Mouse (Mus musculus) MN1 (cell line): ENCODE measurements at regions not wholly inside any gene's neighbourhood (a gene's known extent, or its start where the extent isn't known, plus 50 kb on each side); places are given as distances from the start of the nearest gene placed in this dataset.

Source experiments
- DNase-seq: peaks from one replicate; pipeline ENCODE4 v3.0.0-alpha.2; 2016; ENCODE audit warnings: low spot score

DNA sequence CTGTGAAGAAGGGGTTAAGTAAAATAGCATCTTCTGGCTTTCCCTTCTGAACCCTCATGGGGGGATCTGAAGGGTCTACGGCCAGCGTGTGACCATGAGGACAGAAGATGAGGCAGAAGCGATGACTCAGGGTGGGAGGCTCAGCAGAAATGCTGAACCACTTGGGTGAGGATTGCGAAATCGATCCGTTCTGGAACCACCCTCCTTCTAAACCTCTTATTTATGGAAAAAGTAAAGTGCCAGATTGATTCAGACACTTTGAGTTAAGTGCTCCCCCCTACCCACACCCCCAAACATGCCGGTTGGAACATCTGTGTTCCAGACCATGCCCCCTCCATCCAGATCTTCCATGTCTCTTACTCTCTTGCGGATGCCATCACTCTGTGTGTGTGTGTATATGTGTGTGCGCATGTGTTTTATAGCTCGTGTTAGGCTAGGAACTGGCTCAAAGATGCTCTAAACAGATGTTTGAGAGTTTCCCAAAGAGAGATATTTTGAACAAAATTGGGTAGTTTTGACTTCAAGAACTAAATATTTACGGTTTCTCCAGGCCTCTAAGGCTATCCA is 190.2 kb upstream of the Prickle1 start:
- no peak for DNase-seq

DNA sequence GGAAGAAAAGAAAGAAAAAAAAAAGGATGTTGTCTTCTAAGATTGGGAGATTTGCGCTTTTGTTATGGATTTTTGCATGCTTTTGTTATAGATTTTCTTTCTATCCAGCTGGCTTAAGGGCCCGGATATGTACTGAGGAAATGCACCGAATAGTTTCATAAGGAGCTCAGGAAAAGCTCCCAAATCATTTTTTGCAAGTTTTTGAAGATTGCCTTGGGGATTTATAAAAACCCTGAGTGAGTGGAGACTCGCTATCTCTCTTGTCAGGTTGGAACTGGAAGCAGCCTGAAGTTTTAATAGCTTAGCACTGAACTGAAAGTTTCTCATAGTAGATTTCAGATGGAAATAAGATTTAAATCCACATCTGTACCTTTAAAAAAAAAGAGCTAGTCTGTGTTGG is 188.0 kb upstream of the Prickle1 start:
- DNase-seq: no peak

DNA sequence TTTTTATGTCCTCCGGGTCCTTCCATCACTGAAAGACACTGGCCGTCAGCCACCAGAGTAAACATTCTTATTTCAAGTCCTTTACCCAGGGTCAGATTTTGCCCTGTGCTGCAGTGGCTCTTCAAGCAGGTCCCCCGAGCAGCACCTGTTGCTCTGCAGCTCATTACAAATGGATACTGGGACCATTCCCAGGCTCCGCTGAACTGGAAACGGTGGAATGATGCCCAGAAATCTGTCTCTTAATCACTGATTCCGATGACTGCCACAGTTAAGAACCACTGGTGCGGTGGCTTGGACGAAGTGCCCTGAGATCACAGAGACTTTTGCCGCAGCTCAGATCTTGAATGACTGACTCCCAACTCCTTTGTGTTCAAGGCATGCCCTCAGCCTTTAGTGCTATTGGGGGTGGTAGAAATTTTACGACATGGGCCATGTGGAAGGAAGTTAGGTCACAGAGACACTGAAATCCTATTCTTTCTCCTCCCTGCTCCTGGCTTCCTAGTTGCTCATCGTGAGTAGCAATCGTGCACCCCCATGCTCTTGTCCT is 179.6 kb upstream of the Prickle1 start:
- no peak for DNase-seq

DNA sequence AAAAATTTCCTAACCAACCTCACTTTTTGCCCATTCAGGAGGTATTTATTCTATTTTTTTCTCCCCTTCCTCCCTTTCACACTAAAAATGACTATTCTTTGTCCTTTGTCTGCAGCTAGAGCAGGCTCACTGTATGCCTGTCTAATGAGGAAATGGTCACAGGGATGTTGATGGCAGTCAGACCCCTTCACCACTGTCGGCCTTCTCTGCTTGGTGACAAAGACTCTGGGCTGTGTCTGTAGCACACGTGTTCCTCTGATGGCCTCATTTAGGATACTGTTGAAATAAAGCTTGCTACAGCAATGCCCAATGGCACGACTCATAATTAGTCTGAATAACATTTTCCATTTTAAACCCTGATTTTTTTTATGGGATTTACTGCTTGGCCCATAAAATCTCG is 178.6 kb upstream of the Prickle1 start:
- DNase-seq: no peak

DNA sequence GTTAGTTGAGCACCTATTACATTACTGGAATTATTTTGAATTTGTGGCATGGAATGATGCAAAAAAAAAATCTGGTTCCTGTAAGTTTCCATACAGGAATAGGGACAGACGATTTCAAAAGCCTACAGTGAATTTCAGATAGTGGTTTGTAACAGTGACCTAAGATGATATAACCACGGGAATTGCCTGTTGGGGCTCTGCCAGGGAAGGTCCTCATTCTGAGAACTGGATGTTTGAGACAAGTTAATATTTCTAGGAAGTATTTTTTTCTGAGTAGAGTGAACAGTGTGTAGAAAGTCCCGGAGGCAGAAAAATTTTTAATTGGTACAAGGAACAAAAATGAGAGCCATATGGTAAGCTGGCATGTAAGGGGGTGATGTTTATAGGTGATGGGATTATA is 171.3 kb upstream of the Prickle1 start:
- DNase-seq: no peak

DNA sequence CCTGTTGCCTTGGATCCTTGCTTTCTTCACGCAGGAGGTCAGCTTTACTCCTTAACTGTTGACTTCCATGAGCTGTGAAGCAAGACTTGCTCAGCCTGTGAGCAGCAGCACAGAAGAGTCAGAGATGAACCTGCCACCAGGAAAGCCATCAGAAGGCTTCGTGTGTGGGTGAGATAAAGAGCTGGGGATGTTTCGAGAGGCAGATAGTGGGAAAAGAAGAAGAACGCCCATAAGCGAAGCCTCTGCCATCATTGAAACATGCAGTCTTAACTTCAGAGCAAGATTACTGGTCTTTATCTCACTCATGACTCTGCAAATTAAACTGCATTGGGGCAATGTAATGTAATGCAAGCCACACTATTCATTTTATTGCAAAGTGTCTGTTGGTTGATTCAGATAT is 167.4 kb upstream of the Prickle1 start:
- DNase-seq: no peak

DNA sequence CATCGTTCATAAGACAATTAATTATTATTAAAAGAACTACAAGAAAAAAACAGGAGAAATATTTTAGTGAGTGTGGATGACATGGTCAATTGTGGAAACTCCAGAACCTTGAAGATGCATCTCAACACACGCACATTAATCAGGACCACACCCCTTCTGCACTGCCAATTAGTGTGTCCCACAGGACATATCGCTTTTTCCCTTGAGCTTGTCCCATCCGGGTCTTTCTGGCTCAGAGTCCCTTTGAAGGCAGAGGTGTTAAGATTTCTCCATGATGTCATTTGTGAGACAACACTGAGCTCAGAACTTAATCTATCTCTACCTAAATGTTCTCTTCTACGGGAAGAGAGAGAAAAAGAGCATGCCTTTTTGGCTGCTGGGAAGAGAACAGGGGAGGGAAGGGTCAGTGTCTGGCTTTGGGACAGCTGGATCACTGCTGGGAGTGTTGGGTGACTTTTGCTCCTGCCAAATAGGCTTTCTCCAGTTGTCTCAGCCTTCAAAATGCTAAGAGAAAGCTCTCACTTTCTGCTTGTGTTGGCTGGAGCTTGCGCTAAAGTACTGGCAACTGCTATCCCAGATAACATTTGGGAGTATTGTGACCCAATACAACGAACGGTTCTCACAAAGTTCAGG is 162.6 kb upstream of the Prickle1 start:
- no peak for DNase-seq

DNA sequence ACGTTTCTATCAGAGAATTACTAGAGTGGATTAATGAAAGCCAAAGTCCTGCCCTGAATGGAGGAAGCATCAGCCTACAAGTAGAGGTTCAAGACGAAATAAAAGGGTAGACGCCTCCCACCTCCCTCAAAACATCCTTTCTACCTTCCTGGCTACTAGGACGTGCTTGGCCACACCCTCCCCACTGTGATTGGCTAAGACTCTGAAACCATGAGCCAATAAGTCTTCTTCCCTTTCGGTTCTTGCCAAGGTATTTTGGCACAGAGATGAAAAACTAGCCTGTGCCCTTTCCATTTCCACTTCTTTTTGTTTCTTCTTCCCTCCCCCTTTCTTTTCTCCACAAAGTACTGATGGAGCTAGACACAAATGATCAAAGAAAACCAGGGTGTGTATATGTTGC is 160.3 kb upstream of the Prickle1 start:
- DNase-seq: no peak

DNA sequence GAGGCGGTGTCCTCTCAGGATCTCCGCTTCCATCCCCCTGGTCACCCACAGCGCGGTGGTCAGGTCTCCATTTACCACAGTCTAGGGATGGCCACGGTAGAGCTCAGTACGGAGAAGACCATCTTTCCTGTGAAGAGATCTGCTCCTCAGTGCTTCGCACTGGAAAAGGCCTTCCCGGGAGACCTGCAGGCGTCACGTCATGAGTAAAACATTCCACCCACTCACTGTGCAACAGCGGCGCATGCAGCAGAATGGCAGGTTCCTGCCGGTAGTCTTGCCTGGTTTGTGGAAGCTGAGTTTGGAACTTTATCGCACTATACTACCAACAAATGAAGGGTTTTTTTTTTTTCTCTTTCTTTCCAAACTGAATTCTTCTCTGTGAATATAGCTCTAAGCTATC is 156.1 kb upstream of the Prickle1 start:
- DNase-seq: no peak

DNA sequence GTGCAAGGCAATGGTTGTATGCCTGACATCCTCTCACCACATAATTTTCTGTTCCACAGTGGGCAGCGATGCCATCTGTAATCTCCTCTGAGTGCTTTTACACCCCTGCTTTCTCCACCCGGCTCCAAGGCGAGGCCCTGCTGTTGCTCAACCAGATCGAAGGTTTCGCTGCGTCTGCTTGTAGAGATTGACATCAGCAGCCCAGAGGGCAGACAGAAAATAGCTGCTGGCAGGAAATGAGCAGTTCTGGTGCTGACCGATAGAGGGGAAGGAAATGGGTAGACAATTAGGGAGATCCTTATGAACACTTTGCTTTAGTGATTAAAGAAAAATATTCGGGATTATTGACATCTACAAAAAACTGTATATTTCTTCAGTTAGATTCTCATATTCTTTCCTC is 155.3 kb upstream of the Prickle1 start:
- no peak for DNase-seq

DNA sequence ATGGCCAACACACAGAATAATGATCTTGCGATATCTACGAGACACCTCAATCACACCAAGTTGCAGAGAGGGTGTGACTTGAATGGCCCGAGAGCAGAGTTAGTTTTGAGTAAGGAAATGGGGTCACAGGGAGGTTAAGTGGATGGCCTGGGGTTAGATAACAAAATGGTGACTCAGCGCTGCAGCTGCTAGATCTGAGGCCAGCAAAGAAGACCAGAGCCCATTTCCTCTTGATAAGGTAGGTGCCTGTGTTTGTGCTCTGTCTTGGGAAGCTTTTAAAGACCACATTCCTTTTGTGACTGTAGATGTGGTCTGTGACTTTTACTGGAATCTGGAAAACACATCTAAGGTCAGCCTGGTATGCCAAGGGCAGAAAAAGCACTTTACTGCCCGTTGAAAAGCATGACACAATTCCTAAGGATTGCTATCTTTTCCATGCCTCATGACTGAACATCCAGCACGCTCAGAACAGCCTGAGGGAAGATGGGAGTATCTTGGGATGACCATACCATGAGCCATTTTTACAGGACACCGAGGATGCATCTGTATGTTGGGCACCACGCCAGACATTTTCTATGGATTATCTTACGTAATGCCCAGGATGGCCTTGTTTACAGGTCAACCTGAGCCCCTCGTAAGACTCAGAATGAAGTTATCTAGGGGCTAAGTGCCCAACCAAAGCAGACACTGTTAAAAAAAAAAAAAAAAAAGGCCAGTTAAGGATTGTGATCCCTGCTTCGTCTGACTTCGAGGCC is 148.7 kb upstream of the Prickle1 start:
- DNase-seq: no peak

DNA sequence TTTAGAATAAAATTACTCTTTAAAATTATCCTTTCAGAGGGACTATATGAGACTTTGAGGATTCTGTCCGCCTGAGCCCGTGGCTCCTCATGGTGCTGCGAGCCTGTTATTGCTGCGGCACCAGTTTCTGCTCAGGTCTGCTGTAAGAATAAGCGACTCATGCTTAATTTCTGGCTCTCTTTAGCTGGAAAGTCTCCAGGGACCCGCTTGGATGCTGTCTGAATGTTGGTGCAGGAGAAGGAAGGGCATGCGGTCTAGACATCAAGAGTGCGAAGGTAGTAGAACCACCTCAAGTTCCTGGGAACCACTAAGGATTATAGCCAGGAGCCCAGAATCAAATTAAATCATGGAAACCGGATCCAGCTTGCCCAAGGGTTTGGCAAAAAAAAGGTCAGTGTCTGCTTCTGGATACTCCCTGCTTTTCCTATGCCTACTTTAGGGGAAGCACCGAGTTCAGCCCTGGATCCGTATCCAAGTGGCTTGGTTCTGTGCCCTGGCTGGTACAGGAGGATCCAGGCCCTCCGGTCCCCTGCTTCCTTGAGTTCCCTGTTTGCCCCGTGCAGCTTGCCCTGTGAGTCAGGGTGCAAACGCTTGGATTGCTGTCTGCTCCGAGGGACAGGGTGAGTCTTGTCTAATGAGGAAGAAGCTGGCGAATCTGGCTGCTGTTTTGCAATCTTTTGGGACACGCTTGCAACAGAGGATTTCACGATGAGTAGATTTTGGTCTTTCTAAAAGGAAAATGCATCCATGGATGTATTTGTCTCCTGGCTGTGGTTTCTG is 138.2 kb upstream of the Prickle1 start:
- no peak for DNase-seq

DNA sequence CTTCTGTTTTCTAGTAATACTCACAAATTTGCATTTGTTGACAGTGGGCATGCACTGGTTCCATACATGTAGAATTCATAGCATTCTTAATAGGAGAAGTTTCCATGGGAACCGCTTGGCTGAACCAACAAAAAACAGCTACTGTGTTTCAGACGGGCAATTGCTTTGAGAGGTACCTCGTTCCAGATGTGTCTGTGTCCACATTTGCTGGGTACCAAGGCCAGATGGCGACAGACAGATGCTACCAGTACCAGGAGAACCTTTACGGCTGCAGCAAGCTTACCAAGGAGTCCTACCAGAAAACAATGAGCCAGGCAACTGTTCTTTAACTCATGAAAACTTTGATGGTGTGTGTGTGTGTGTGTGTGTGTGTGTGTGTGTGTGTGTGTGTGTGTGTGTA is 137.1 kb upstream of the Prickle1 start:
- DNase-seq: no peak

DNA sequence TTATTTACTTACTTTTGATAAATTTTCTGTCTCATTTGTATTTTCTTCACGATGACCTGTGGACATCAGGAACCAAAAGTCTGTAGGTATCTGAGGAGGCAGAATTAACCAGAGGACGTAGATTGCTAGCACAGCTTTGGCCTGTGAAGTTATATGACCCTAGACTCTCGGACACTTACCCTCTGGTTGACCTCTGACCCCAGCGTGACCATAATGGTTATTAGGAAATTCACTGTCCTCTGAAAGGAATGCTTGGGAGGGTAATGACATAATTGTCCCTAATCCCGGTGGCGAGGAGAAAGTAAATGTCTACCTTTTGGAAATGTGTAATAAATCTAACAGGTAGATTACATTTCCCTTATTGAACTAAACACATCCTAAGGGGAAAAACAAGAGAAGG is 135.5 kb upstream of the Prickle1 start:
- no peak for DNase-seq

DNA sequence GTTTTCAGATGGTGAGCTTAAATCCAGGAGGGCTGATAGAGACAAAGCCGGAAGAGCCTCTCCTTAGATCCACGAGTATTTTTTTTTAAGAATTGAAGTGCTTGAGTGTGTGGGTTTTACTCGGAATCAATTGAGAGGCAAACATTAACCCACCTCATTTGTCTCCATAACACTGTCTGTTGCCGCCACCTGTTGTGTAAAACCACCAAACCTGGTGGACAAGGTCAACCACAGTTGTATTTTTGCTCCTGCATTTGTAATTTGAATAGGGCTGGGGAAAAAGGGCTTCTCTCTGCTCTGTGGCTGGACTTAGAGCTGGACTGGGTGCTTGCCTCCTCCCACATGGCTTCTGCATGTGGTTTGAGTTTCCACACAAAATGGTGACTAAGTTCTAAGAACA is 119.8 kb upstream of the Prickle1 start:
- DNase-seq: no peak

DNA sequence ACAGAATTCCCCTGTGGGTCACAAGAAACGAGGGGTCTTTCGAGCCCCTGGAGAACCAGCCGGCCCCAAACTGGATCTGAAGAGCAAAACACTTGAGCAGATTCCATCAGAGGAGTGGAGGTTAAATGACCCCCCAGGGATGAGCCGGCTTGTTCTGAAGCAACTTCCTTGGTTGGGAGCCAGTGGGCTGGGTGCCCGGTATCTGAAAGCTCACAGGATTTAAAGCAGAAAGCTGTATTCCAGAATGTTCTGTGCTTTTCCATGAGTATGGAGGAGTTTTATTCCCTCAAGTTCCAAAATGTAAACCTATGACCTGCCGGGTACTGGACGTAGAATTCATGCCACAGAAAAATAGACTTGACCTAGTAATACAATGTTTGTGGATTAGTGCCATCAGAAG is 117.7 kb upstream of the Prickle1 start:
- no peak for DNase-seq

DNA sequence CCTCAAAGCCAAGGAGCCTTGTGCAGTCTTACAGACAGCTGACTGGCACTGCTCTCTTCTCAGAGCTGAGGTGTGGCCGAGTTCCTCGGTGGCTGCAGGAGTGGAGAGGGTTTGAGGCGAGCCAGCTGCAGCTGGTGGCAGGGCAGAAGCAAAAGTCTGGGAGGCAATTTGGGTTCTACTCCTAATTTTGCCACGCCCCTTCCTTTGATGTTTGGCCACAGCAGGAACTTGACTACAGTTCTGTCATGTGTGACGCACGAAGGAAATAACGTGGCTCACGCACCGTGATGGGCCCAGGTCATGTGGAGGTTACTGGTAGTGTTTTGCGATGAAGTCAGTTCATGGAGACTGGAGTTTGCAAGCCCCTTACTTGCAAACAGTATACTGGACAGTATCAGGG is 116.9 kb upstream of the Prickle1 start:
- DNase-seq: no peak

DNA sequence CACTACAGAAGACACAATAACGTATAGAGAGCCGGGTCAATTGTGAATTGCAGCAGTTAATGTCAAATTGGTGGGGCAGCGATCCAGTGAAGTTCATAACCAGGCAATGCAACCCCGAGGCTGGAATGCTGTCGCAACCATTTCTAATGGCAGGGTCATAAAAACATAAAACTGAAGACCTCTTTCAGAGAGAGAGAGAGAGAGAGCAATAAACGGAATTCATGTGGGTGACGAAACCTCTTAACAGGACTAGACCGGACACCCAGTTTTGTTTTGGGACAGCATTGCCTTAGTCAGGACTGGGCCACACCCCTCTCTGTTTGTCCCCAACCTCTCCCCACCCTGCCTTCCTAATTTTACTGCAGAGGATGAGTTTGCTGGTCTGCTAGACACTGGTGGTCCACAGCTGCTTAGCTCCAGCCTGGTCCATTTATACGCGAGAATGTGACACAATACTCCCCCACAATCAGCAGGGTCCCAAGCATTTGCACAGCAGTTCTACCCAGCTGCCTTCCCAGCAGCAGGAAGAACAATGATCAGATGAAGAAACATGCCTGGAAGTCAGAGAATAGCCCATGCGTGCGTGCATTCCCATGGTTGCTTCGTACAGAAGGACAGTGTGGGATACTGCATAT is 115.6 kb upstream of the Prickle1 start:
- no peak for DNase-seq

DNA sequence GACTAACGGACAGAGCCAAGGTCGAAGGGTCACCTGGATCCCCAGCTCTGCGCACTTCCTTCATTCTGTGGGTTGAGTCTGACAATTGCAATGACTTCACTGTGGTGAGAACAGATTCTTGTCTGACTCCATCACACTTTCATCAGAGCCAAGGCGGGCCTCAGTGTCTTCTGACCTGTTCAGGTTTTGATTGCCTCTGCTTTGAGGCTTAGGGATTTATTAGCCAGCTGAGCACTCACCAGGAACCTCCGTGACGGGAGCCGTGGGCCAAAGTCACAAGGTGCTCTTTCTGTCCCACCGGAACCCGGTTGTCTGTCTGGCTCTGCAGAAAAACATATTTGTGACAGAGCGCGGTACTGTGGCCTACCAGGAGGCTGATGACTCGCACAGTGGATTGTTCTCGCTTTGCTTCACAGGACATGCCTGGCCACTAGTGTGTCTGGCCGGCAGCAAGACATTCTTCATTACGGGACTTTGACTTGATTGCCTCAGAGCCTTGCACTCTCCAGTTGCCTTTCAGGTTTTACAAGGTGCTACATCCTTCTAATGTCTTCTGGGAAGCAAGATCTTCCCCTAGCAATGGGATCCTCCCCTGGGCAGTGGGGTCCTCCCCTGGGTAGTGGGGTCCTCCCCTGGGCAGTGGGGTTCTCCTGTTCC is 114.9 kb upstream of the Prickle1 start:
- no peak for DNase-seq

DNA sequence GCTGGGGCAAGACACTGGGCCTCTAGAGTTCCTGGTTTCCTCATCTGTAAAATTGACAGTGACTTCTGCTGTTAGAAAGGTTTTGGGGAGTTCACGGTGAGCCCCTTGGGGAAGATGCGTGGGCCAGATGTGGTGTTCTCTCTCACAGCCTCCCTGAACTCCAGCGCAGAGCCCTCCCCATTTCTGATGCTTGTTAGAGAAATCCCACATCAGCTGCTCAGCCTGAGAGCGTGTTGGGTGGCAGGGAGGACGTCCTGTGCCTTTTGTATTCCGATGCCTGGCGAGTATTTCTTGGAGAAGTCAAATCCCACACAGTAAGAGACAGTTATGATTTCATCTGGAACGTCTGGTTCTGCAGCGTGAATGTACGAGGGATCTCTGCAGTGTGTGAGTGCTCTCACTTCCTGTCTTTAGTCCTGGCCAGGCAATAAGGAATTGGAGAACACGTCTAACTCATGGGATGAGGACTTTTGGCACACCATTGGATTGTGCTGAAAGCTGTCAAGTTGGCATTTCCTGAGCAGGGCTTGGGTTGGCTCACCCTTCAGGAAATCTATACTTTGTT is 110.8 kb upstream of the Prickle1 start:
- no peak for DNase-seq

DNA sequence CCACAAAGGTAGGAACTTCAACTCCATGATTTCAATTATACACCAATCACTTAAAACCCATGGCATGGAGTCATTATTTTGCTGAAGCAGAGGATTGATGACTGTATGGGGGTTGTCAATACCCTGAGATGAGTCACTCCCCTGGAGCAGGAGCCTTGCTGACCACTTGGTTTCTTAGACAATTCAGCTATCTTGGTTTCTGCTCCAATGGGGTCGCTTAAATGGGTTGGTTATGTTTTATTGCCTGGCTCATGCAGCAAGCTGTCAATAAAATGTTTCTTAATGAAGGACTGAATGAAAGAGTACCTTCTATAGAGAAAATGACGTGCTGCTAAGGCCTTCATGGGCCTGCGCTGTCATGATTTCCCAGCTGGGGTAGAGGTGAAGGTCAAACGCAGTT is 110.0 kb upstream of the Prickle1 start:
- DNase-seq: no peak
